Mouse (Mus musculus) left cerebral cortex, postnatal 10 days (tissue): ENCODE measurements at regions not wholly inside any gene's neighbourhood (a gene's known extent, or its start where the extent isn't known, plus 50 kb on each side); places are given as distances from the start of the nearest gene placed in this dataset.
A peak's percentile ranks its signal among the peaks of the same experiment; 100 is the strongest.

Experiments used
- DNase-seq, 2 experiments: peaks; one replicate each; pipeline ENCODE4 v3.0.0; 2021 to 2022; ENCODE audit warnings: low spot score in 2 of 2, mixed read lengths in 1 of 2; ENCODE audit errors: extremely low spot score in 1 of 2
- intact Hi-C: fragments of 180-260 bp; cut with DNase I; formaldehyde crosslinking; loops from one replicate; pipeline ENCODE4 v1.15.1; 2025

GRCm38 (mm10) chr5:76413886-76414285, 50.3 kb upstream of the Nmu start:
- intact Hi-C loops: loop anchor here (5.0 to 10.0 kb wide), 2 partner anchors 109 to 552 kb away; partner anchors contain the start of gene Clock
- DNase-seq: no peak

GRCm38 (mm10) chr5:76416256-76416655, 52.7 kb upstream of the Nmu start:
- DNase-seq: no peak
- intact Hi-C loops: loop anchor here (10.0 kb wide), 1 partner anchor 111 kb away; the partner anchor contains the start of gene Clock

- DNase-seq: no peak
- intact Hi-C loops: loop anchor here (10.0 kb wide), 1 partner anchor 112 kb away; the partner anchor contains the start of gene Clock
Observed at GRCm38 (mm10) chr5:76417137-76417536, 53.5 kb upstream of the Nmu start.

GRCm38 (mm10) chr5:76418901-76419823, 55.6 kb upstream of the Nmu start:
- peak; percentile 11 to 52 for DNase-seq
- intact Hi-C loops: loop anchor here (10.0 kb wide), 1 partner anchor 114 kb away; the partner anchor contains the start of gene Clock

GRCm38 (mm10) chr5:76419841-76420240, 56.3 kb upstream of the Nmu start:
- no peak for DNase-seq
- intact Hi-C loops: loop anchor here (10.0 kb wide), 1 partner anchor 115 kb away; the partner anchor contains the start of gene Clock

GRCm38 (mm10) chr5:76420606-76421005, 57.0 kb upstream of the Nmu start:
- intact Hi-C loops: no loop called here
- no peak for DNase-seq

GRCm38 (mm10) chr5:76423593-76423992, 60.0 kb upstream of the Nmu start:
- DNase-seq: no peak
- intact Hi-C loops: no loop called here

- intact Hi-C loops: no loop called here
- no peak for DNase-seq
Observed at GRCm38 (mm10) chr5:76425680-76426079, 58.2 kb upstream of the Gm7271 start.

GRCm38 (mm10) chr5:76427581-76427980, 56.3 kb upstream of the Gm7271 start:
- no peak for DNase-seq
- intact Hi-C loops: no loop called here

- intact Hi-C loops: no loop called here
- no peak for DNase-seq
Observed at GRCm38 (mm10) chr5:76429441-76429840, 54.4 kb upstream of the Gm7271 start.

GRCm38 (mm10) chr5:76433623-76434022, 50.2 kb upstream of the Gm7271 start:
- no peak for DNase-seq
- intact Hi-C loops: no loop called here
